Mouse (Mus musculus): Measurements from ENCODE around the gene Clstn2. TPM values are rescaled to one million over a fixed set of nuclear protein-coding genes. Genes with fewer than 3 reads are reported as not detected.

Clstn2 gene
- not detected in 2 replicates for polyA plus RNA-seq (2012; ENCODE audit: insufficient read depth, insufficient read length, missing spikeins)

DNA sequence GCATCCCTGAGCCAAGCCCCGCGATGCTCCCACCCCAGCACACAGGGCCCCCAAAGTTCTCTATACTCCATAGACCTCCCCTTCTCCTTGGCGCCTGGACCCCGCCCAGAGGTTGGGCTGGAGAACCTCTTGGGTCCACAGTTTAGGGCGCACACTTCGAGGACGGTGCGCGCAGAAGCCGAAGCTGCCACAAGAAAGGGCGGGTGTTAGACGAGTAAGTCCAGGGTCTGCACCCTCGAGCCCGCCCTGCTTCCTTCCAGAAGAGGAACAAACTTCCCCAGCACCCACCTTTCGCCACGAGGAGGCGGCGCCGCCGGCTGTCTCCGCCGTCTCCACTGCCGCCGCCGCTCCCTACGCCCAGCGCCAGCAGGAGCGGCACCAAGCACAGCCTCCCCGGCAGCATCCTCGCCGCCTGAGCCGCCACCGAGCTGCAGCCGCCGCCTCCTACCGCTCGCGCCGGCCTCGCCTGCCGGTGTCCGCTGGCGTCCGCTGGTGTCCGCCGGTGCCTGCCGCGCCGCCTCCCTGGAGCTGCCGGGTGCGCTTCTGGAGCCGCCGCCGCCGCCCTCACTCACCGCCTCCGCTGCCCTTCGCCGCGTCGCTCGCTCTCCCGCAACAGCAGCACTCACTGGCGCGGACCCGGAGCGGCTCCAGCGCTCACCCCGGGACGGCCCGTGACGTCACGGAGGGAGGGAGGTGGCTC lies at the start of gene Clstn2:
Clstn2 (minus strand) TSS at position 609 of the 700 bp plus-strand sequence.
- H3K4me1 ChIP-seq (ENCODE audit: control insufficient read depth, insufficient read depth, low read length), result no peaks in the 10 kb centered on the region
- TF ChIP-seq CTCF (IDR thresholded peaks at IDR 0.05; ENCODE audit: low read depth, low read length), result no peak
- TF ChIP-seq POLR2A (IDR thresholded peaks at IDR 0.05; ENCODE audit: borderline replicate concordance, low read depth, low read length), result no peak
- H3K4me3 ChIP-seq (ENCODE audit: insufficient read depth, low read length), result peak within 1 kb of the TSS; percentile 9; the same call in 1 of the 2 replicates
- H3K27ac ChIP-seq (ENCODE audit: insufficient read depth, low read depth, low read length), result no peak within 1 kb of the TSS

DNA sequence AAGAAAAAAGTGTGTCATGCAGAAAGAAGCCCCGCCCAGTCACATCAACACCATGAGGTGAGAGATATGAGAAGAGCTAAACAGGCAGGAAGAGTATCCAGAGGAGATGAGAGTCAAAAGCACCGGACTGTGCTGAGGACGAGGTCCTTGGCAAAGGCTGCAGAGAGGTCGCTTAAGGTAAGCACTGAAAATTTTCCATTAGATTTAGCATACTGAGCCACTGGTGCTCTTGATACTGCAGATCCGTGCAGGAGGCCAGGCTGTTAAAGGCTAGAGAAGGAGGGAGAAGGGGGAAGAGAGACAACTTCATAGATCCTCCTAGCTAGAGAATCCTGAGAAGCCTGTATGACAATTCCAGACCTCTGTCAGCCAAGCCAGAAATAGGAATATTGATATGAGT lies 34.8 kb upstream of the Clstn2 start:
- no peaks in the 10 kb centered on the region for H3K4me1 ChIP-seq (ENCODE audit: control insufficient read depth, insufficient read depth, low read length)
- TF ChIP-seq CTCF (IDR thresholded peaks at IDR 0.05; ENCODE audit: low read depth, low read length) (no peak), POLR2A (IDR thresholded peaks at IDR 0.05; ENCODE audit: borderline replicate concordance, low read depth, low read length) (no peak)
- no peak overlapping the region for H3K4me3 ChIP-seq (ENCODE audit: insufficient read depth, low read length)
- H3K27ac ChIP-seq (ENCODE audit: insufficient read depth, low read depth, low read length), result no peak overlapping the region

DNA sequence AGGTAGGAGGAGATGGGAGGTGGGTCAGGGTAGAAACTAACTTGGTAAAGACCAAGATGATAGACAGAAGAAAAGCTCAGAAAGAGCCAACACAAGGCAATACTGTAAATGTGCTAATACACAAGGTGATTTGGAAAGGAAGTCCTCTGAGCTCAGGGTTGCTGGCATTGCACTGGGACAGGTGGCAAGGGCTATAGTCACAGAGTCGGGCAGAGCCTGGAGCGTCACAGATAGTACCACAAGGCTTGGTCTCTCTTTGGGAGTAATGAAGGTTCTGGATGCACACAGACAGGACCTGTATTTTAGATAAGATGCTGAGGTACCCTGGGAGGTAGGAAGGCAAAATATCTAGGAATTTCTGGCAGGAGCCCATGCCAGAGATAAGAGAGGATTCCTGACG lies 28.7 kb upstream of the Clstn2 start:
- TF ChIP-seq CTCF (IDR thresholded peaks at IDR 0.05; ENCODE audit: low read depth, low read length) (no peak), POLR2A (IDR thresholded peaks at IDR 0.05; ENCODE audit: borderline replicate concordance, low read depth, low read length) (no peak)

DNA sequence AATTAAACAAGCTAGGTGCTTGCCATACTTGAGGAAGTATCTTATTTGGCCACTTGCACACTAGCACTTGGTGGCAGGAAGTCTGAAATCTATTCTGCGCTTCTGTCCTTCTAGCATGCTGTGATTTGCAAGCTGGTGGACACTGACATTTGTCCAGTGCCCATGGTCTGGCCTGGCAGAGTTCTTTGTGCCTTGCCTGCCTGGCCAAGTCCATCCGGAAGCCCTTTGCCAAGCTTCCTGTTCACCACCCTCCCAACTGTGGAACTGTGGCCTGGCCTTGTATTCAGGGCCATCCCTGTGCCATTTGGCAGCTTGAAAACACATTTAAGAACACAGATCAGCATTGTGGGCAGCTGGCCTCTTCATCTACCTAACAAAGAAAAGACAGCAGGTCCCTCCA lies 24.3 kb upstream of the Clstn2 start:
- Histone ChIP-seq H3K4me3 (ENCODE audit: insufficient read depth, low read length) (no peak overlapping the region), H3K4me1 (ENCODE audit: control insufficient read depth, insufficient read depth, low read length) (no peaks in the 10 kb centered on the region), H3K27ac (ENCODE audit: insufficient read depth, low read depth, low read length) (no peak overlapping the region)
- TF ChIP-seq CTCF (IDR thresholded peaks at IDR 0.05; ENCODE audit: low read depth, low read length) (no peak), POLR2A (IDR thresholded peaks at IDR 0.05; ENCODE audit: borderline replicate concordance, low read depth, low read length) (no peak)

More for the DNA sequence above, 28.7 kb upstream of the Clstn2 start:
- Histone ChIP-seq H3K4me1 (ENCODE audit: control insufficient read depth, insufficient read depth, low read length) (no peaks in the 10 kb centered on the region), H3K27ac (ENCODE audit: insufficient read depth, low read depth, low read length) (no peak overlapping the region), H3K4me3 (ENCODE audit: insufficient read depth, low read length) (no peak overlapping the region)

DNA sequence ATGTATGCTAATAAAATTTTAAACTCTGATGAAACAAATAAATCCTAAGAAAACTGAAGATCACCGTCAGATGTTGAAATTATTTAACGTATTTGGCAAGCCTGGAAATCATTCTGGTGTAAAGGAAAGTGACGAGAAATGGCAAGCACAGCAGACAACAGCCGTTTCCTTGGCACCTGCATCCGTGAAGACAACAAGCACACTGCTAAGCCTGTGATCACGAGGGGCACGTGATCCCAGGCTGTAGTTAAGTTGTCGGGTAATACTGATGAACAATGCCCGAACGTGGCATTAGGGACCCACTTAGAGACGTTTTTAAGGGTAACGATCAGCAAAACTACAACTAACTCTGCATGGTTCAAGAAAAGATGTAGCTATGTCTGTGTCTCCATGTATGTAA lies 18.4 kb upstream of the Clstn2 start:
- TF ChIP-seq POLR2A (IDR thresholded peaks at IDR 0.05; ENCODE audit: borderline replicate concordance, low read depth, low read length), result no peak
- no peak for TF ChIP-seq CTCF (IDR thresholded peaks at IDR 0.05; ENCODE audit: low read depth, low read length)
- Histone ChIP-seq H3K27ac (ENCODE audit: insufficient read depth, low read depth, low read length) (no peak overlapping the region), H3K4me1 (ENCODE audit: control insufficient read depth, insufficient read depth, low read length) (no peaks in the 10 kb centered on the region), H3K4me3 (ENCODE audit: insufficient read depth, low read length) (no peak overlapping the region)

DNA sequence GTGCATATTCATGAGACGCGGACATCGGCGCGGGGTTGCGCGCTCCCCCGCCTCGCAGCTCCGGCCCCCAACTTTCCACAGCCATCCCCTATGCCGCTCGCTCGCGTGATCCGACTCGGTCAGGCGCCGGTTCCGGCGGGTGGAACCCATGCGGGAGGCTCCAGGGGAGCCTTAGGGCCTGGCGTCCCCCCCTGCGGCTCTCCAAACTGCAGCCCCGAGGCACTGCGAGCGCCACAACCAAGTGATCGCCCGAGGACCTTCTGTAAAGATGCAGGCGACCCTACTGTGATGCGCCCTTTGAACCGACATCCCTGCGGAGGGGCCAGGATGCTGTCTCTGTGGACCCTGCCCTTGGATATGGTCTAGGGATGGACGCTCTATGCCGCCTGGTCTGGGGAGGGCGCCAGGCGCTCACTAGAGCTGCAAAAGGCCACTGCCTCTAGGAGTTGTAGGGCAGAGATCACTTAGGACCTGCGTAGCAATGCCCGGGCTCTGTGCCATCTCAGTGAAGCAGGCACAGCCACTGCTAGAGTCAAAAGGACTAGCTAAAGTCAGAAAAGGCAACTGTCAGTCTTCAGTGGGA lies 383 bp upstream of the Clstn2 start:
- H3K4me3 ChIP-seq (ENCODE audit: insufficient read depth, low read length), result peak overlapping the region; percentile 9; the same call in 1 of the 2 replicates
- no peak for TF ChIP-seq CTCF (IDR thresholded peaks at IDR 0.05; ENCODE audit: low read depth, low read length)
- no peak for TF ChIP-seq POLR2A (IDR thresholded peaks at IDR 0.05; ENCODE audit: borderline replicate concordance, low read depth, low read length)
- H3K27ac ChIP-seq (ENCODE audit: insufficient read depth, low read depth, low read length), result no peak overlapping the region
- no peaks in the 10 kb centered on the region for H3K4me1 ChIP-seq (ENCODE audit: control insufficient read depth, insufficient read depth, low read length)

DNA sequence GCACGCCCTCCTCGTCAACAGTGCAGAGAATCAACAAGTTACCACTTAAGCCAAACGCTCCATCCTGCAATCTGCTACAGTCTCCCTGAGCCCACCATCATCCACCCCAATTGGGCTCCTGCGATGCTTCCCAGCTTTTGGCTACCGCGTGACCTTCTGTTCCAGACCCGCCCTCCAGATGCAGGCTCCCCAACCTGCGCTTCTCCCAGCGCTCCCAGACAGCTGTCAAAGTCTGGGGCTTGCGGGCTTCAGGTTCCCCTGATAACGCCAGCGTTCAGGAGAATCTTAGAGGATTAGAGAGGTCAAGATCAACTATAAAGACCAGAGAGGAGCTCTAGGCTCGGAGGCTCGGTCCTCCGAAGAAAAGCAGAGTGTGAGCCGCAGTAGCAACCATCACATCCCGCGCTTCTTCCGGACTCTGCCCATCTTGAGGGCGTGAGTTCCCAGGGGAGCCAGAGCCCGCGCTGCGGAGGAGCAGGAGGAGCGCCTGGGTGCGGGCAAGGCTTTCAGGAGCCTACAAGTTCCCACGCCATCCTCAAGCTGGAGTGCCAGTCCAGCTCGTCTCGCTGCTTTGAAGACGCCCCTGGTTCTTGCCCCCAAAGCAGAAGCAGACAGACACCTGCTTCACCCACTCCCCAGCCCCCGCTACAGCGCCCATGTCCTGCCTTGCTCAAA lies 946 bp downstream of the Clstn2 start:
- Histone ChIP-seq H3K4me3 (ENCODE audit: insufficient read depth, low read length) (no peak overlapping the region), H3K27ac (ENCODE audit: insufficient read depth, low read depth, low read length) (no peak overlapping the region), H3K4me1 (ENCODE audit: control insufficient read depth, insufficient read depth, low read length) (no peaks in the 10 kb centered on the region)
- TF ChIP-seq POLR2A (IDR thresholded peaks at IDR 0.05; ENCODE audit: borderline replicate concordance, low read depth, low read length) (no peak), CTCF (IDR thresholded peaks at IDR 0.05; ENCODE audit: low read depth, low read length) (no peak)

DNA sequence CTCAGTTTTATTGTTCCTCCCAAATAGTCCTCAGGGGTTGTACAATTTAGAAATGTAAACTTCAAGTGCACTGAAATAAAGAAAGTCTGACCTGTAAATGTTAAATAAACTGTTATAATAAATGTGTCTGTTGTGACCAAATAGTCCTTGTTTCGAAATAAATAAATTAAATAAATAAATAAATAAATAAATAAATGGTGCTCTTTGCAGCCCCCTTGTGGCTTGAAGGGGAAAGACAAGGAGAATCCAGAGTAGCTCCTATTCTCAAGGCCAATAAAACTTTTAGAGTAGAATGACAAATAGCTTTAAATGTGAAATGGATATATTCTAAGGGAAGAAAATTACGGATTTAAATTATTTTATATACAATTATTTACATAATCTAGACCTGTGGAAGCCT lies 2.3 kb downstream of the Clstn2 start:
- H3K4me3 ChIP-seq (ENCODE audit: insufficient read depth, low read length), result no peak overlapping the region
- no peak overlapping the region for H3K27ac ChIP-seq (ENCODE audit: insufficient read depth, low read depth, low read length)
- TF ChIP-seq CTCF (IDR thresholded peaks at IDR 0.05; ENCODE audit: low read depth, low read length) (no peak), POLR2A (IDR thresholded peaks at IDR 0.05; ENCODE audit: borderline replicate concordance, low read depth, low read length) (no peak)
- no peaks in the 10 kb centered on the region for H3K4me1 ChIP-seq (ENCODE audit: control insufficient read depth, insufficient read depth, low read length)

DNA sequence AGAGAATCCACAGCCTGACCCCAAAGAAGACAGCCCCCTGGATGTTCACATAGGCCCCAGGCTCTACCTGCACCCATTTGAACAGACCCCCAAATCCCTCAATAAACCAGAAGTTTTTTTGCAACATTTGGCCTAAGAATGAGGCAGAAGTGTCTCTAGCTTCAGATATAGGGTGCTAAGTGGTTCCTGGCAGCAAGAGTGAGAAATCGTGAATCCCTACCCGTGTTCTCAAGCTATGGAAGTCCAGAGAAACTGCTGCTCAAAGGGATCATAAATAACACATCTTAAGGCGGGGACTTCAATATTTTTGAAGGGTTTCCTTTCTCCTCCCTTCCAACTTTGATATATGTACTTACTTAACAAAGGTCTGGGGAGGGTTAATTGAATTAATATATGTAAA lies 7.4 kb downstream of the Clstn2 start:
- Histone ChIP-seq H3K27ac (ENCODE audit: insufficient read depth, low read depth, low read length) (no peak overlapping the region), H3K4me3 (ENCODE audit: insufficient read depth, low read length) (no peak overlapping the region), H3K4me1 (ENCODE audit: control insufficient read depth, insufficient read depth, low read length) (no peaks in the 10 kb centered on the region)
- no peak for TF ChIP-seq POLR2A (IDR thresholded peaks at IDR 0.05; ENCODE audit: borderline replicate concordance, low read depth, low read length)
- no peak for TF ChIP-seq CTCF (IDR thresholded peaks at IDR 0.05; ENCODE audit: low read depth, low read length)

DNA sequence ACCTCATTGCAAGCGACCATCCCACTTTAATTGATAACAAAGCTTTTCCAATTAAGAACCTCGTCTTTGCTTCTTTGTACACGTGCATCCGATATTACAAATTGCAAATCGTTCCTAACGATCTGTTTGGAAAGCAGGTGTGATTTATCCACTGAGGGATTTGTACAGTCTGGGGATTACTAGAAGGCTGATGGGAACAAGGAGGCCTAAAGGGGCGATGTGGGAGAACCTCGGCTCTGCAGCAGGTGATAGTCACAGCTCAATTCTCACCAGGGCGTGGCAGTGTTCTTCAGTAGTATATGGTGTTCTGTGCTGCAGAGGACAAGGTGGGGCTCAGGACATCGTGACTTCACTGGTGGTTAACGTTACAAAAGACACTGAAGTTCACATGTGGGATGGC lies 9.9 kb downstream of the Clstn2 start:
- TF ChIP-seq POLR2A (IDR thresholded peaks at IDR 0.05; ENCODE audit: borderline replicate concordance, low read depth, low read length) (no peak), CTCF (IDR thresholded peaks at IDR 0.05; ENCODE audit: low read depth, low read length) (no peak)

More for the DNA sequence above, 9.9 kb downstream of the Clstn2 start:
- Histone ChIP-seq H3K4me1 (ENCODE audit: control insufficient read depth, insufficient read depth, low read length) (no peaks in the 10 kb centered on the region), H3K27ac (ENCODE audit: insufficient read depth, low read depth, low read length) (no peak overlapping the region), H3K4me3 (ENCODE audit: insufficient read depth, low read length) (no peak overlapping the region)
